Mouse (Mus musculus): Measurements from ENCODE around the gene Fat2.

Gene Fat2

GRCm38 (mm10) chr11:55336101-55336891 is at the start of gene Fat2:
Fat2 (minus strand) TSS chr11:55336564.
- in situ Hi-C loops (cut with MboI, MseI), result no loop called here

GRCm38 (mm10) chr11:55383463-55384045 is 47.2 kb upstream of the Fat2 start:
- in situ Hi-C loops (cut with MboI, MseI), result loop anchor here (5.0 kb wide), 1 partner anchor 181 kb away; the partner anchor contains the start of gene Slc36a1

GRCm38 (mm10) chr11:55380908-55381307 is 44.5 kb upstream of the Fat2 start:
- in situ Hi-C loops (cut with MboI, MseI), result loop anchor here (5.0 kb wide), 1 partner anchor 179 kb away; the partner anchor contains the start of gene Slc36a1

GRCm38 (mm10) chr11:55378371-55378770 is 42.0 kb upstream of the Fat2 start:
- in situ Hi-C loops (cut with MboI, MseI), result no loop called here

- in situ Hi-C loops (cut with MboI, MseI), result no loop called here
These were observed 37.5 kb upstream of the Fat2 start for GRCm38 (mm10) chr11:55373838-55374237.

- in situ Hi-C loops (cut with MboI, MseI), result no loop called here
These were observed 37.0 kb upstream of the Fat2 start for GRCm38 (mm10) chr11:55373373-55373772.

GRCm38 (mm10) chr11:55372001-55372400 is 35.6 kb upstream of the Fat2 start:
- in situ Hi-C loops (cut with MboI, MseI), result no loop called here

GRCm38 (mm10) chr11:55369093-55369471 is 32.7 kb upstream of the Fat2 start:
- in situ Hi-C loops (cut with MboI, MseI), result no loop called here

- in situ Hi-C loops (cut with MboI, MseI), result no loop called here
These were observed 32.2 kb upstream of the Fat2 start for GRCm38 (mm10) chr11:55368388-55369092.

GRCm38 (mm10) chr11:55367783-55368182 is 31.4 kb upstream of the Fat2 start:
- in situ Hi-C loops (cut with MboI, MseI), result no loop called here

GRCm38 (mm10) chr11:55365840-55366239 is 29.5 kb upstream of the Fat2 start:
- in situ Hi-C loops (cut with MboI, MseI), result no loop called here

GRCm38 (mm10) chr11:55365242-55365641 is 28.9 kb upstream of the Fat2 start:
- in situ Hi-C loops (cut with MboI, MseI), result no loop called here

GRCm38 (mm10) chr11:55364662-55365061 is 28.3 kb upstream of the Fat2 start:
- in situ Hi-C loops (cut with MboI, MseI), result no loop called here

GRCm38 (mm10) chr11:55358094-55358783 is 21.9 kb upstream of the Fat2 start:
- in situ Hi-C loops (cut with MboI, MseI), result no loop called here

GRCm38 (mm10) chr11:55356846-55357245 is 20.5 kb upstream of the Fat2 start:
- in situ Hi-C loops (cut with MboI, MseI), result no loop called here

GRCm38 (mm10) chr11:55341961-55342371 is 5.6 kb upstream of the Fat2 start:
- in situ Hi-C loops (cut with MboI, MseI), result no loop called here

GRCm38 (mm10) chr11:55340789-55341188 is 4.4 kb upstream of the Fat2 start:
- in situ Hi-C loops (cut with MboI, MseI), result no loop called here

- in situ Hi-C loops (cut with MboI, MseI), result no loop called here
These were observed 837 bp upstream of the Fat2 start for GRCm38 (mm10) chr11:55337032-55337769.

GRCm38 (mm10) chr11:55335314-55336076 is 869 bp downstream of the Fat2 start:
- in situ Hi-C loops (cut with MboI, MseI), result no loop called here

GRCm38 (mm10) chr11:55334545-55334944 is 1.8 kb downstream of the Fat2 start:
- in situ Hi-C loops (cut with MboI, MseI), result no loop called here
